Mouse (Mus musculus): ENCODE measurements around the gene Trim63. TPM values are rescaled to one million over a fixed set of nuclear protein-coding genes. Genes with fewer than 3 reads are reported as not detected.
"Not testable (repeated sequence)": the region's sequence is repeated elsewhere in the genome, so short reads cannot be mapped to it uniquely, and the experiment has no call there.

The Trim63 gene
- polyA plus RNA-seq (2014; fragmentation: Nextera tagmentation; extraction: Ambion mirVana), result 0.39 TPM in 1 of 2 replicates, not detected in the other

DNA sequence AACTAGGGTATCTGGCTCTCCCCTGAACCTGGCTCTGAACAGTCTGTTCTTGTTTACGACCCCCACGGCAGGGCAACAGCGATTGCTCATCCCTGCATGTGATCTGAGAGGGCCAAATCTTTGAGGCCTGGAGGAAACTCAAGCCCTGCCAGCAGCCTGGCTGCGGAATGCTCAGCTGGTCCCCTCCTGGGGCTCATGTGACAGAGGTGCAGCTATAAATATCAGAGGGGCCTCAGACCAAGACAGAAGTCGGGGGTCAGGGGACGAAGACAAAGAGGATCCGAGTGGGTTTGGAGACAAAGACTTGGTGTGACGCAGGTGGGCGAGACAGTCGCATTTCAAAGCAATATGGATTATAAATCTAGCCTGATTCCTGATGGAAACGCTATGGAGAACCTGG lies at the start of gene Trim63:
Gene Trim63, plus strand, starts transcription at position 245 of the 400 bp plus-strand sequence.
- no peaks in the 10 kb centered on the region for H3K9me3 ChIP-seq (replicated peaks; ENCODE audit: control insufficient read depth, low read length)
- 41% methylated on average over 11 of the region's 11 CpGs for WGBS
- no peak within 1 kb of the TSS for H3K4me3 ChIP-seq (ENCODE audit: low read depth, low read length)
- no peaks in the 10 kb centered on the region for H3K27me3 ChIP-seq (ENCODE audit: control insufficient read depth, insufficient read depth, low read length)
- no peak for ATAC-seq (replicated peaks; ENCODE audit: insufficient number of reproducible peaks, low FRiP score, low TSS enrichment, low read depth)
- DNase-seq (ENCODE audit: low spot score), result no peak
- H3K4me2 ChIP-seq (ENCODE audit: low read depth, low read length), result no peak within 1 kb of the TSS
- H3K27ac ChIP-seq (replicated peaks; ENCODE audit: low read depth, low read length), result no peak within 1 kb of the TSS
- no peaks in the 10 kb centered on the region for H3K36me3 ChIP-seq (replicated peaks; ENCODE audit: control insufficient read depth, insufficient read depth, low read depth, low read length)
- H3K4me1 ChIP-seq (ENCODE audit: control insufficient read depth, insufficient read depth, low read length), result no peaks in the 10 kb centered on the region
- H3K9ac ChIP-seq (replicated peaks; ENCODE audit: low read length), result no peak within 1 kb of the TSS

DNA sequence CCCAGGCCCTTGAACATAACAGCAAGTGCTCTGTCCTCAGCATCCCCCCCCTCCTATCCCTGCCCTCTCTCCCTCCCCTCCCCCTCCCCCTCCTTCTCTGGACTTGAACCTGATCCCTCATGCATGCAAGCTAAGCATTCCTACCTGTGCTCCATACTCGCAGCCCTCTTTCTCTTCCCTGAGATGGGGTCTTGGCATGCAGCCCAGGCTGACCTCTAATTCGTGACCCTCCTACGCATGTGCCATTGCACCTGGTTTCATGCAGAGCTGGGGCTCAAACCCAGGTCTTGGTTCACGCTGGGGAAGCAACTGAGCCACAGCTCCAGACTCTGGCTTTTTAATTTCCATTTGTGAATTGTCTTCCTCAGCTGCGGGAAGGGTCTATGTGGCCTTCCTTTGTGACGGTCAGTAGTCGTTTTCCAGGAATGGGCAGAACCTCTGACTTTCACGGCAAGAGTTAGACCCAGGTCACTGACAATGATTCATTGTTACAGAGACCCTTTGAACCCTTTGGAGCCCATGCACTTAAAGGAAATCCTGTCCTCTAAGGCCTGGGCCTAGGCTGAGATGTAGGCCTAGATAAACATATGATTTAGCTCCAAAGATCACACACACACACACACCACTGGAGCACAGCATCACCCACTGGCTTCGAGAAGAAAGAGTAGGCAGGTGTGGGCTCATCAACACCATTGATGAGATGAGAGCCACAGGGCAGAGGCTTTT lies 48.9 kb upstream of the Trim63 start:
- Histone ChIP-seq H3K27me3 (ENCODE audit: control insufficient read depth, insufficient read depth, low read length) (no peaks in the 10 kb centered on the region), H3K4me3 (ENCODE audit: low read depth, low read length) (no peak overlapping the region), H3K9me3 (replicated peaks; ENCODE audit: control insufficient read depth, low read length) (no peaks in the 10 kb centered on the region), H3K9ac (replicated peaks; ENCODE audit: low read length) (no peak overlapping the region), H3K4me1 (ENCODE audit: control insufficient read depth, insufficient read depth, low read length) (no peaks in the 10 kb centered on the region), H3K27ac (replicated peaks; ENCODE audit: low read depth, low read length) (no peak overlapping the region), H3K36me3 (replicated peaks; ENCODE audit: control insufficient read depth, insufficient read depth, low read depth, low read length) (no peaks in the 10 kb centered on the region), H3K4me2 (ENCODE audit: low read depth, low read length) (no peak overlapping the region)
- ATAC-seq (replicated peaks; ENCODE audit: insufficient number of reproducible peaks, low FRiP score, low TSS enrichment, low read depth) (no peak), DNase-seq (ENCODE audit: low spot score) (no peak)
- 56% methylated on average over 9 of the region's 9 CpGs for WGBS

DNA sequence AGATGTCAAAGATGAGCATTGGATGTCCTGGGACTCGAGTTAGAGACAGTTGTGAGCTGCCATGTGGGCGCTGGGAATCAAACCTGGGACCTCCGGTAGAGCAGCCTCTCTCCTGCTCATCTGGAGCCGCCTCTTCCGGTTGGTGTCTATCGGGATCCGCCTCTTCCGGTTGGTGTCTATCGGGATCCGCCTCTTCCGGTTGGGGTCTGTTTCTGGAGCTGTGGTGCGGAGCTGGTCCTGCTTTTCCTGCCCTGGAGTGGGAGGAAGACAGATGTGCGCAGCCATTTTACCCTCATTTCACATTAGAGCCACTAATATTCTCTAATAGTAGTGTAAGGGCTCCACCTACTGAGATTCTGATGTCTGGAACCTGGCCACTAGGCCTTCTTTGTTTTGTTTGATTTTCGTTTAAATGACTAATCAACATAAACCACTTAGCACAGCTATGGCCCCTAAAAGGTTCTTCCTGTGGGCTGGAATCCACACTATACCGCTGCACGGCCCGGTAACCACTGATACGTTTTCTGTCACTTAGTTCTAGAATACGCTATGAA lies 46.7 kb upstream of the Trim63 start:
- Histone ChIP-seq H3K4me1 (ENCODE audit: control insufficient read depth, insufficient read depth, low read length) (no peaks in the 10 kb centered on the region), H3K9ac (replicated peaks; ENCODE audit: low read length) (no peak overlapping the region), H3K27ac (replicated peaks; ENCODE audit: low read depth, low read length) (no peak overlapping the region), H3K27me3 (ENCODE audit: control insufficient read depth, insufficient read depth, low read length) (no peaks in the 10 kb centered on the region), H3K36me3 (replicated peaks; ENCODE audit: control insufficient read depth, insufficient read depth, low read depth, low read length) (no peaks in the 10 kb centered on the region), H3K9me3 (replicated peaks; ENCODE audit: control insufficient read depth, low read length) (no peaks in the 10 kb centered on the region), H3K4me2 (ENCODE audit: low read depth, low read length) (no peak overlapping the region), H3K4me3 (ENCODE audit: low read depth, low read length) (no peak overlapping the region)
- DNase-seq (ENCODE audit: low spot score) (no peak), ATAC-seq (replicated peaks; ENCODE audit: insufficient number of reproducible peaks, low FRiP score, low TSS enrichment, low read depth) (no peak)
- 86% methylated on average over 19 of the region's 19 CpGs for WGBS

GRCm38 (mm10) chr4:134269622-134270021 lies 45.3 kb upstream of the Trim63 start:
- H3K36me3 ChIP-seq (replicated peaks; ENCODE audit: control insufficient read depth, insufficient read depth, low read depth, low read length); H3K4me2 ChIP-seq (ENCODE audit: low read depth, low read length); H3K27ac ChIP-seq (replicated peaks; ENCODE audit: low read depth, low read length); DNase-seq (ENCODE audit: low spot score); H3K9me3 ChIP-seq (replicated peaks; ENCODE audit: control insufficient read depth, low read length); H3K27me3 ChIP-seq (ENCODE audit: control insufficient read depth, insufficient read depth, low read length); H3K4me1 ChIP-seq (ENCODE audit: control insufficient read depth, insufficient read depth, low read length); H3K4me3 ChIP-seq (ENCODE audit: low read depth, low read length); ATAC-seq (replicated peaks; ENCODE audit: insufficient number of reproducible peaks, low FRiP score, low TSS enrichment, low read depth); H3K9ac ChIP-seq (replicated peaks; ENCODE audit: low read length): not testable (repeated sequence)

DNA sequence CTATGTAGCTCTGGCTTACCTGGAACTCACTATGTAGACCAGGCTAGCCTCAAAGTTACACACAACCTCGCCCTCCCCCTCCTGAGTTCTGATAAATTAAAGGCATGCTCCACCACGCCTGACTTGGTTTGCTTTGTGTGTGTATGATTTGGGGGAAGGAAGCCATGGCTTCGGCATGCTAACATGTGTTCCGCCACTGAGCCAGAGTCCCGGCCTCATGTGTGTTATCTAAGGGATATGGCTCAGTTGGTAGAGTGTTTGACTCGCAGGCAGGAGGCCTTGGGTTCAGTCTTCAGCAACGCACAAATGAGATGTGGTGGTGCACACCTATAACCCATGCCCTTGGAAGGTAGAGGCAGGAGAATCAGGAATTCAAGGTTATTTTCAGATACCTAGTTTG lies 42.9 kb upstream of the Trim63 start:
- H3K4me1 ChIP-seq (ENCODE audit: control insufficient read depth, insufficient read depth, low read length), result no peaks in the 10 kb centered on the region
- 84% methylated on average over 7 of the region's 7 CpGs for WGBS

DNA sequence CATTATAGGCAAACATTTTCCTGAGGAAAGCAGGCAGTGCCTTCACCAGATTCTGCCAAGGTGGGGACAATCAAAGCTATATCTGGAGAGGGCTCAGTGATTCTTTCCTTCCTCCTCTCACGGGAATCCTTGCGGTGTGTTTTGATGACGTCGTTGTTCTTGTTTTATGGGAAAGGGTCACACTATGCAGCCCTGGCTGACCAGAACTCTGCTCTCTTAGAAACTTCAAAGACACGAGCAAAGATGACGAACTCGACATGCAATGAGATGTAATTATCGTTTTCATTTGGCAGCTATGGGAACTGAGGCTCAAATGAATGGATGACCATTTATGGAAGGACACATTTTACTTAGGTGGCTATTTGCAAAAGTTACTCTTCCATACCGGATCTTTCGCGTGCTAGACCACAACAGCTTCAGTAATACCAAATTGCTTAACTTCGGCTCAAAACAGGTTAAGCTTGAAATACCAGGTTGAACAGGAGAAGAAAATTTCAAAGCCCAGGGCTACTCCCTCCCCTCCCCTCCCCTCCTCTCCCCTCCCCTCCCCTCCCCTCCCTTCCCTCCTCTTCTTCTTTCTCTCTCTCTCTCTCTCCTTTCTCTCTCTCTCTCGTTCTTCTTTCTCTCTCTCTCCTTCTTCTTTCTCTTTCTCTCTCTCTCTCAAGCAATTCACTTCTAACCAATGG lies 42.0 kb upstream of the Trim63 start:
- no peaks in the 10 kb centered on the region for H3K36me3 ChIP-seq (replicated peaks; ENCODE audit: control insufficient read depth, insufficient read depth, low read depth, low read length)
- no peak overlapping the region for H3K27ac ChIP-seq (replicated peaks; ENCODE audit: low read depth, low read length)
- WGBS, result 27% methylated on average over 12 of the region's 13 CpGs
- H3K9ac ChIP-seq (replicated peaks; ENCODE audit: low read length), result no peak overlapping the region
- no peaks in the 10 kb centered on the region for H3K4me1 ChIP-seq (ENCODE audit: control insufficient read depth, insufficient read depth, low read length)
- no peak overlapping the region for H3K4me3 ChIP-seq (ENCODE audit: low read depth, low read length)
- H3K4me2 ChIP-seq (ENCODE audit: low read depth, low read length), result no peak overlapping the region
- H3K9me3 ChIP-seq (replicated peaks; ENCODE audit: control insufficient read depth, low read length), result no peaks in the 10 kb centered on the region
- DNase-seq (ENCODE audit: low spot score), result no peak
- no peak for ATAC-seq (replicated peaks; ENCODE audit: insufficient number of reproducible peaks, low FRiP score, low TSS enrichment, low read depth)
- no peaks in the 10 kb centered on the region for H3K27me3 ChIP-seq (ENCODE audit: control insufficient read depth, insufficient read depth, low read length)

More for the DNA sequence above, 42.9 kb upstream of the Trim63 start:
- ATAC-seq (replicated peaks; ENCODE audit: insufficient number of reproducible peaks, low FRiP score, low TSS enrichment, low read depth) (no peak), DNase-seq (ENCODE audit: low spot score) (no peak)
- Histone ChIP-seq H3K36me3 (replicated peaks; ENCODE audit: control insufficient read depth, insufficient read depth, low read depth, low read length) (no peaks in the 10 kb centered on the region), H3K9me3 (replicated peaks; ENCODE audit: control insufficient read depth, low read length) (no peaks in the 10 kb centered on the region), H3K4me3 (ENCODE audit: low read depth, low read length) (no peak overlapping the region), H3K9ac (replicated peaks; ENCODE audit: low read length) (no peak overlapping the region), H3K27me3 (ENCODE audit: control insufficient read depth, insufficient read depth, low read length) (no peaks in the 10 kb centered on the region), H3K4me2 (ENCODE audit: low read depth, low read length) (no peak overlapping the region), H3K27ac (replicated peaks; ENCODE audit: low read depth, low read length) (no peak overlapping the region)

DNA sequence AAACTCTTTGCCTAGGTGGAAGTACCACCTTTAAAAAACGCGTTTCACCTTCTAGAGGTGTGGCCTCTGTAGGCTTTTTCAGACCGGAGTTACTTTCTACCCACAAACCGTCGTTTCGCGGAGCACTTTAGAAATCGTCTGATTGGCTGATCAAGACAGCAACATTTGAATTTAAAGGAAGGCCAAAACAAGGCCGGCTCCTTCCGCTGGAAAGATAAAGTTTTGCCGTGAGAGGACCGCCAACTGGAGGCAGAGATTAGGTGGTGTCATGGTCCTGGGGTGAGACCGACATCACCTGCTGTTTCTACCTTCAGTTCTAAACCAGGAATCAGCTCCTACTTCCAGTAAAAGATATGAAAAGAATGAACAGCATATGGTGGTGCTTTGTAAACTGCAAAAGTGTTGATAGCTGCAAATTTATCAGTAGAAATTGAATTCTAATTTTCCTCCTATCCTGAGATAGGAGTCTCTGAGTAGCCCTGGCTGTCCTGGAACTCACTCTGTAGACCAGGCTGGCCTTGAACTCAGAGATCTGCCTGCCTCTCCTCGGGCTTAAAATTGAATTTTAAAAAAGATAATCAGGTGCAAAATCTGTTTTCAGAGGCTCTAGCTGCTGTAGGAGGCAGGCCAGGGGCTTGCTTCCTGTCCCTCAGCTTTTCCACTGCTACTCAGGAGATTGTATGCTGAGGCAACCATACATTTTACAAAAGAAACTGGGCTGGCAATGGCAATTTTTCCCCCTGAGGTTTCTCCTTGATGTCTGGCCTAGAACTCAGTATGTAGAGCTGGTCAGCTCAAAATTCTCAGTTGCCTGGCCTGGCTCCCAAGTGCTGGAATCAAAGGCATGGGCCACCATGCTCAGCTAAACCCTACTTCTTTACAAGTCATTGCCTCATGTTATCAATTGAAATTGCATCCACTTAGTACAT lies 41.2 kb upstream of the Trim63 start:
- no peaks in the 10 kb centered on the region for H3K27me3 ChIP-seq (ENCODE audit: control insufficient read depth, insufficient read depth, low read length)
- H3K9me3 ChIP-seq (replicated peaks; ENCODE audit: control insufficient read depth, low read length), result no peaks in the 10 kb centered on the region
- DNase-seq (ENCODE audit: low spot score) (peak; percentile 70), ATAC-seq (replicated peaks; ENCODE audit: insufficient number of reproducible peaks, low FRiP score, low TSS enrichment, low read depth) (no peak)
- H3K4me2 ChIP-seq (ENCODE audit: low read depth, low read length), result 0 out of 2 replicates have a peak overlapping the region, but pooled peaks have one; percentile 10
- no peaks in the 10 kb centered on the region; the same call in 1 of the 2 replicates for H3K36me3 ChIP-seq (replicated peaks; ENCODE audit: control insufficient read depth, insufficient read depth, low read depth, low read length)
- no peak overlapping the region for H3K4me3 ChIP-seq (ENCODE audit: low read depth, low read length)
- 4% methylated on average over 14 of the region's 14 CpGs for WGBS
- H3K27ac ChIP-seq (replicated peaks; ENCODE audit: low read depth, low read length), result no peak overlapping the region
- H3K4me1 ChIP-seq (ENCODE audit: control insufficient read depth, insufficient read depth, low read length), result no peaks in the 10 kb centered on the region
- no peak overlapping the region for H3K9ac ChIP-seq (replicated peaks; ENCODE audit: low read length)
